Mouse (Mus musculus) ES-E14 (cell line): Measurements from ENCODE around the gene Vps35l. TPM values are rescaled to one million over a fixed set of nuclear protein-coding genes. Genes with fewer than 3 reads are reported as not detected.

Source experiments
- DNase-seq: peaks from one replicate; pipeline ENCODE4 v3.0.0-alpha.2; 2013; ENCODE audit warnings: low read depth, low spot score
- H3K27ac ChIP-seq: 2 replicates; pipeline ENCODE4 v1.5.1; 2012; ENCODE audit warnings: low read depth, mild to moderate bottlenecking, low read length, moderate library complexity, mixed read lengths; ENCODE audit not compliant: poor library complexity, insufficient read depth, severe bottlenecking
- H3K36me3 ChIP-seq: 2 replicates; pipeline ENCODE4 v1.6.1; 2012; ENCODE audit warnings: mild to moderate bottlenecking, low read length, moderate library complexity, mixed read lengths; ENCODE audit not compliant: control insufficient read depth, poor library complexity, insufficient read depth, severe bottlenecking
- H3K4me1 ChIP-seq, 2 experiments: fragments of 150-350 bp in 1 of 2; sonication (generic) in 1 of 2; 2 replicates each; pipeline ENCODE4 v1.6.1; 2012; ENCODE audit warnings: low read length in 2 of 2, mild to moderate bottlenecking in 1 of 2, mixed read lengths in 1 of 2; ENCODE audit not compliant: control insufficient read depth in 2 of 2, insufficient read depth in 2 of 2, poor library complexity in 1 of 2
- H3K4me3 ChIP-seq, 2 experiments: fragments of 150-350 bp in 1 of 2; sonication (generic) in 1 of 2; 2 replicates each; pipeline ENCODE4 v1.5.1; 2012; ENCODE audit warnings: low read length in 2 of 2, low read depth in 1 of 2, mild to moderate bottlenecking in 1 of 2, mixed read lengths in 1 of 2; ENCODE audit not compliant: insufficient read depth in 1 of 2, poor library complexity in 1 of 2, severe bottlenecking in 1 of 2
- H3K9ac ChIP-seq: 2 replicates; pipeline ENCODE4 v1.6.1; 2012; ENCODE audit warnings: low read depth, mild to moderate bottlenecking, low read length, mixed read lengths; ENCODE audit not compliant: poor library complexity, insufficient read depth, severe bottlenecking
- H3K9me3 ChIP-seq: fragments of 150-350 bp; sonication (generic); 2 replicates; pipeline ENCODE4 v1.6.1; 2012; ENCODE audit warnings: low read depth, mild to moderate bottlenecking, low read length; ENCODE audit not compliant: control insufficient read depth, insufficient read depth
- CHD2 ChIP-seq: IDR thresholded peaks from 2 replicates; pipeline ENCODE4 v1.6.1; 2014; ENCODE audit warnings: mild to moderate bottlenecking, low read depth, low read length, inconsistent platforms
- HCFC1 ChIP-seq: IDR thresholded peaks from 2 replicates; pipeline ENCODE4 v1.6.1; 2012; ENCODE audit warnings: low read length, inconsistent platforms, borderline replicate concordance; ENCODE audit not compliant: insufficient read depth
- MAFK ChIP-seq: IDR thresholded peaks from 2 replicates; pipeline ENCODE4 v1.6.1; 2014; ENCODE audit warnings: mild to moderate bottlenecking, low read depth, low read length, inconsistent platforms; ENCODE audit not compliant: insufficient read depth
- ZC3H11A ChIP-seq: IDR thresholded peaks from 2 replicates; pipeline ENCODE4 v1.6.1; 2012; ENCODE audit warnings: low read depth, mild to moderate bottlenecking, inconsistent platforms, low read length, borderline replicate concordance
- ZNF384 ChIP-seq: IDR thresholded peaks from 2 replicates; pipeline ENCODE4 v1.6.1; 2012; ENCODE audit warnings: low read depth, low read length, inconsistent platforms
- in situ Hi-C, 2 experiments: fragments of 600-800 bp; cut with MboI; formaldehyde crosslinking; loops; one replicate each; pipeline ENCODE4 v1.15.1; 2025; ENCODE audit warnings: low sequenced_read_pairs in 2 of 2, inconsistent platforms in 1 of 2; ENCODE audit not compliant: unreplicated experiment in 2 of 2
- total RNA-seq: library from RNA; depleted of rRNA; stranded (reverse); fragments of 300-350 nt; gene quantifications from 2 replicates; pipeline ENCODE4 v1.2.3, GENCODE M21; 2012

Vps35l gene
- total RNA-seq, 1 experiment: 36.8 TPM

DNA sequence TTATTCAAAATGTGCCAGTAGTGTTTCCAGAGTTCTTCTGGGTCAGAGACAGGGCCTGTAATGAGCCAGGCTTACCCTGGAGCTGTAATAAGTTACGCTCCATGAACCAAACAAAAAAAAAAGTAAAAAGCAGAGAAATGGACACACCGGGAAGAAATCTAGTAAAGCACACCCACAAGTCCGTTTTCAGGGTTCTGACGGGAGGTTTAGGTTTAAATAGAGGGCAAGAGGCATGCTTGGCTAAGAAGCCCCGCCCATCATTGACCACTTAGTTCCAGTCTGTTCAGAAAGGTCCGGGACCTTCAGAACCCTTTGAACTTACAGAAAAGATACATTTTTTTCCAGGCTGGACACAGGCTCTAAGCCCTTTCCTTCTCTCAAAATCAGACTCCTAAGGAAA lies 34.0 kb upstream of the Vps35l start:
- Histone ChIP-seq H3K9ac (no peak overlapping the region), H3K4me1 (peaks cover 0 to 6% of the 10 kb centered on the region in 2 experiments; a peak in 3 of 4 replicates), H3K27ac (no peak overlapping the region), H3K4me3 (no peak overlapping the region), H3K36me3 (no peaks in the 10 kb centered on the region), H3K9me3 (no peaks in the 10 kb centered on the region)
- TF ChIP-seq CHD2 (no peak), ZC3H11A (no peak), HCFC1 (no peak), ZNF384 (no peak), MAFK (no peak)
- in situ Hi-C loops: no loop called here
- peak; percentile 34 for DNase-seq

DNA sequence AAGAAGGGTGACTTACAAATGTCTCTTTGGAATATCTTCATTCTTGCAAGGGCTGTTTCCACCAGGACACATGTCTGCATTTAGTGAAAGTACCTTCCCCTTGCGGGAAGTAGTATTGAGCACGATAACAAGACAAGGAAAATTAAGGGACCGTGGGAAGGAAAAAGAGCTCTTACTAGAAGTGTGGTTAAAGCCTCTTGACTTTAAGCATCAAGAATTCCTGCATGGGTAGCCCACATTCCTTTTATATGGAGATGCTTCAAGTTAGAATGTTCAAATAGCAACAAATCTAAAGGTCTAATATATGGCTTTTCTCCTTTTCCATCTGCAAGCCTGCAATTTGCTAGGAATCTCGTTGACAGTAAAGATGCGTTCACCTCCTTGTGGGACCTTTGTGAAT lies 33.5 kb upstream of the Vps35l start:
- no peak overlapping the region for H3K27ac ChIP-seq
- no peak for DNase-seq

DNA sequence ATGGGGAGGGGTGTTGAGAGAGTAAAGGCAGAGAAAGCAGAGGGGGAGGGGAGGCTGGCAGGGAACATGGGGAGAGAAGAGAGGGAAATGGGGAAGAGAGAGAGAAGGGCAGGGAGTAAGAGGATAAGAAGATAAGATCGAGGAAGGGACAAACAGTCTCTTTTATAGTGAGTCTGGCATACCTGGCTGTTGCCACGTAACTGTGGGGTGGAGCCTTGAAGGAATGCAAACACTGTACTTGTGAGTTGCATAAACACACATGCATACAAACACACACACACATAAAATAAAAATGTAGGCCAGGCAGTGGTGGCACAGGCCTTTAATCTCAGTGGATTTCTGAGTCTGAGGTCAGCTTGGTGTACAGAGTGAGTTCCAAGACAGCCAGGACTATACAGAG lies 32.8 kb upstream of the Vps35l start:
- Histone ChIP-seq H3K9ac (no peak overlapping the region), H3K9me3 (no peaks in the 10 kb centered on the region), H3K36me3 (no peaks in the 10 kb centered on the region), H3K4me3 (no peak overlapping the region), H3K27ac (no peak overlapping the region), H3K4me1 (peaks cover 0 to 6% of the 10 kb centered on the region in 2 experiments; a peak in 3 of 4 replicates)
- in situ Hi-C loops: no loop called here
- TF ChIP-seq CHD2 (no peak), ZNF384 (no peak), ZC3H11A (no peak), MAFK (no peak)
- DNase-seq: no peak

More for the DNA sequence above, 33.5 kb upstream of the Vps35l start:
- Histone ChIP-seq H3K4me3 (no peak overlapping the region), H3K9me3 (no peaks in the 10 kb centered on the region), H3K4me1 (peaks cover 0 to 6% of the 10 kb centered on the region in 2 experiments; a peak in 3 of 4 replicates), H3K9ac (no peak overlapping the region), H3K36me3 (no peaks in the 10 kb centered on the region)
- TF ChIP-seq HCFC1 (no peak), ZC3H11A (no peak), MAFK (no peak), CHD2 (no peak), ZNF384 (no peak)
- in situ Hi-C loops: no loop called here

DNA sequence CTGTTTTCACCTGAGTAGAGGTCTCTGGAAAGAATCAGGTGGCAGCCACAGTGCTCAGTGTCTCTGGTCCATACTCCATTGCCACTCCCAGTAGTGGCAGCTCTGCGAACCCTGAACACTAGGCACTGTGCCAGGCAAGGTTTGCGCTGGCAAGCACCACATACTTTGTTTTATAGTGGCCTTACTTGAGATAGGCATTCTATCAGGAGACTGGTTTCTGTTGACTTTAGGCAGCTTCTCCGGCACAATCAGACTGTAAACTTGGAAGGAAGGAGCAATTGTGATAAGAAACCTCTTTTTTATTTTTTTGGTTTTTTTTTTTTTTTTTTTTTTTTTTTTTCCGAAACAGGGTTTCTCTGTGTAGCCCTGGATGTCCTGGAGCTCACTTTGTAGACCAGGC lies 32.0 kb upstream of the Vps35l start:
- no peak overlapping the region for H3K9ac ChIP-seq
- TF ChIP-seq CHD2: no peak
- TF ChIP-seq HCFC1: no peak
- no peak for TF ChIP-seq MAFK
- TF ChIP-seq ZNF384: no peak
- no peak for TF ChIP-seq ZC3H11A
- in situ Hi-C loops: no loop called here
- no peaks in the 10 kb centered on the region for H3K9me3 ChIP-seq
- DNase-seq: no peak
- H3K4me3 ChIP-seq: no peak overlapping the region
- H3K36me3 ChIP-seq: no peaks in the 10 kb centered on the region
- peaks cover 0 to 6% of the 10 kb centered on the region in 2 experiments; a peak in 3 of 4 replicates for H3K4me1 ChIP-seq
- no peak overlapping the region for H3K27ac ChIP-seq

DNA sequence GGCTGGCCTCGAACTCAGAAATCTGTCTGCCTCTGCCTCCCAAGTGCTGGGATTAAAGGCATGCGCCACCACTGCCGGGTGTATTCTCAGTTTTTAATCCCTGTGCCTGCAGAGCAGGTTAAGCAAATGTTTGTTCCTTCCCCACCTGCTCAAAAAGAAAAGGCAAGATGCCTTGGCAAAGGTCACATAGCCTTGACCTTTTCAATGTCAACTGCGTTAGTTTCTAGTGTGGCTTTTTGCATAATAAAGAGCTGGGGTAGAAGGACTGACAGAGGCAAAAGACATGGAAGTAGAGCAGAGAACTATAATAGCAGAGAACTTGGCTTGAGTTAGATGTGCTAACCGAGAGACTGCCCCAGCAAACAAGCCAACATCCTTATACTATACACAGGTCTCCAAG lies 29.2 kb upstream of the Vps35l start:
- H3K4me3 ChIP-seq: no peak overlapping the region
- in situ Hi-C loops: no loop called here
- H3K9ac ChIP-seq: no peak overlapping the region
- DNase-seq: no peak
- H3K4me1 ChIP-seq: no peaks in the 10 kb centered on the region; a peak in 1 of 4 replicates
- no peak for TF ChIP-seq HCFC1
- no peak for TF ChIP-seq MAFK
- TF ChIP-seq ZC3H11A: no peak
- no peak for TF ChIP-seq CHD2
- TF ChIP-seq ZNF384: no peak
- no peaks in the 10 kb centered on the region for H3K9me3 ChIP-seq
- H3K36me3 ChIP-seq: no peaks in the 10 kb centered on the region
- H3K27ac ChIP-seq: no peak overlapping the region
